Mouse (Mus musculus) E14TG2a.4 (cell line): Measurements from ENCODE around the gene Wnt16.

Experiments used
- CTCF ChIP-seq: conservative IDR thresholded peaks from 2 replicates; pipeline ENCODE4 v1.5.1; 2014; ENCODE audit warnings: low read length
- NANOG ChIP-seq: IDR thresholded peaks from 2 replicates; pipeline ENCODE4 v1.6.1; 2014; ENCODE audit warnings: borderline replicate concordance, low read length, mixed read lengths
- POU5F1 ChIP-seq: IDR thresholded peaks from 2 replicates; pipeline ENCODE4 v1.6.1; 2014; ENCODE audit warnings: low read length, borderline replicate concordance

GRCm38 (mm10) chr6:22332548-22332947 lies 44.5 kb downstream of the Wnt16 start:
- TF ChIP-seq CTCF (no peak), POU5F1 (no peak), NANOG (no peak)
